Mouse (Mus musculus): ENCODE data around the gene Kifc1.
A peak's percentile ranks its signal among the peaks of the same experiment; 100 is the strongest.
"Not testable (repeated sequence)": the region's sequence is repeated elsewhere in the genome, so short reads cannot be mapped to it uniquely, and the experiment has no call there.

The Kifc1 gene

DNA sequence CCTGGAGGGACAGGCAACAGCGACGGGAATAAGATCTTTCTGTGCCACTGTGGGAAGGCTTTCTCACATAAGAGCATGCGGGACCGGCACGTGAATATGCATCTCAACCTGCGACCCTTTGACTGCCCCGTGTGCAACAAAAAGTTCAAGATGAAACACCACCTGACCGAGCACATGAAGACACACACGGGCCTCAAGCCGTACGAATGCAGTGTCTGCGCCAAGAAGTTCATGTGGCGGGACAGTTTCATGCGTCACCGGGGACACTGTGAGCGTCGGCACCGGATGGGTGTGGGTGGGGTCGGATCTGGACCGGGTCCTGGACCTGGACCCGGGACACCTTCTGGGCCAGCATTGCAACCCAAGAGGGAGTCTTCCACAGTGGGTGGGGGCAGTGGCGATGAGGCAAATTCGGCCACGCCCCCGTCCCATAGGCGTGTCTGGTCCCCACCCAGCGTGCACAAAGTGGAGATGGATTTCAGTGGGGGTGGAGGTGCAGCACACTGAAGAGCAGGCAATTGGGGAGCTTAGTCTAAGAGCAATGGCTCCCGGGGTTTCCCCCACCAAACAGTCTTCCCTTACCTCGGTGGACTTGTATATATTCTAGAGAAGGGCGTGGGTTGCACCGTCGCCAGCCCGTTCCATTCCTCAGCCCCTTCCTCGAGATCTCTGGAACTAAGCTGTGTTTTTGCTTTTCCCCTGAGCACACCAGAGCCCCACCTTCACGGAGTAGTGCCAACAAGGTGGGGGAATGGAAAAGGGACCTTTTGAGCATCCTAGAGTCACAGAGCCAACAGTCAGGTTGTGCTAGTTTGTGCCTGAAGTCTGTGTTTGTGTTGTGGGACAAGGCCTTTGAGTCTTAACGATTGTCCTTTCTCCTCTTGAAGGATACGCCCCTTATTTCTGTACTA, 28.1 kb upstream of the Kifc1 start:
- peak; percentile 51 for DNase-seq

DNA sequence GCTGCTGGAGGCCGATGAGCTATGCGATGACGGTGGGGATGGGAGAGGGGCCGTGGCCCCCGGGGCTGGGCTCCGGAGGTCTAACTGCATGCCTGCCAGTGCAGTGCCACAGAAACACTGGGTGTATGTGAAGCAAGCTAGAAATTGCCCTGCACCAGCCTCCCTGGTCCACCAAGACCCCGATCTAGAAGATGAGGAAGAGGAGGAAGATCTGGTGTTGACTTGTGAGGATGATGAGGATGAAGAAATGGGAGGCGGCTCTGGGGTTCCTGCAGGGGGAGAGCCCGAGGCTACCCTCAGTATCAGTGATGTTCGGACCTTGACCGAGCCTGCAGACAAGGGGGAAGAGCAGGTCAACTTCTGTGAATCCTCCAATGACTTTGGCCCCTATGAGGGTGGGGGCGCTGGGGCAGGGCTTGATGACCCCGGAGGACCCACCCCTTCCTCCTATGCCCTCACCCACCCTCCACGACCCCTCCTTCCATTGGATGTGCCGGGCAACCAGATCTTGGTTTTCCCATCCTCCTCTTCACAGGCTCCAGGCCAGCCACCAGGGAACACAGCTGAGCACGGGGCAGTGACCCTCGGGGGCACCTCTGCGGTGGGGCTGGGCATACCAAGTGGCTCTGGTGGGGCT, 27.3 kb upstream of the Kifc1 start:
- DNase-seq: peak; percentile 23

DNA sequence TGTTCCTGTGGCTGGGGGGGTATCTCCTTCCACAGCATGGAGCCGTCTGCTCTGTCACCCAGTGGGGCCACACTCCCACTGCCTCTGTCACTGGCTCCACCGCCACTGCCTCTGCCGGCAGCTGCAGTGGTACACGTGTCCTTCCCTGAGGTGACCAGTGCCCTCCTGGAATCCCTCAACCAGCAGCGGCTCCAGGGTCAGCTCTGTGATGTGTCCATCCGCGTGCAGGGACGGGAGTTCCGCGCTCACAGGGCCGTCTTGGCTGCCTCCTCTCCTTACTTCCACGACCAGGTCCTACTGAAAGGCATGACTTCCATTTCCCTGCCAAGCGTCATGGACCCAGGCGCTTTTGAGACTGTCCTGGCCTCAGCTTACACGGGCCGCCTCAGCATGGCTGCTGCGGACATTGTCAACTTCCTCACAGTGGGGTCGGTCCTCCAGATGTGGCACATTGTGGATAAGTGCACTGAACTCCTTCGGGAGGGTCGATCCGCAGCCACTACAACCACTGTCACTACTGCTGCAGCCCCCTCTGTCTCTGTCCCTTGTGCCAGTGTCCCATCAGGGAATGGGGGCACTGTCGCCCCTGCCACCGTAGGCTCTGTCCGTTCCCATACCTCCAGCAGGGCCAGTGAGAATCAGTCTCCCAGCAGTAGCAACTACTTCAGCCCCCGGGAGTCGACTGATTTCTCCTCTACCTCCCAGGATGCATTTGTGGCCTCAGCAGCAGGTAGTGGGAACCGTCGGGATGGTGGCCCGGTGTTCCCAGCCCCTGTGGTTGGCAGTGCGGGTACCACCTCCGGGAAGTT, 26.6 kb upstream of the Kifc1 start:
- peak; percentile 33 for DNase-seq

DNA sequence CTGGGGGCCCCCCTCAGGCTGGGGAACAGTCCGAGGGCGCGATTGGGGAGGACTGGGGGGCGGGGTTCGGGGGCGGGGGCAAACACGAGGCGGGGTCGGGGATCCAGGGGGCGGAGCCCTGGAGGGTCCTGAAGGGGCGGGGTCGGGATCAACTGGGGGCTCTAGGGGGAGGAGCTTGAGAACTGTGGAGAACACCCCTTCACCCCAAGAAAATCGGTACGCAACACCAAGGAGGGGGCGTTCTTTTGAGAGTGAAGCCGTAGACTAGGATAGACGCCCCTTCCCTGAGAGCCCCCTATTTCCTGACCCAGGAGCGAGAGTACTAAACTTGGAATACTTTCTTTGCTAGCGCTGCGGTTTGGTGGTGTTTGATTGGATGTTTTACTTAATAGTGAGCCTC, 25.8 kb upstream of the Kifc1 start:
- peak; percentile 91 for DNase-seq

DNA sequence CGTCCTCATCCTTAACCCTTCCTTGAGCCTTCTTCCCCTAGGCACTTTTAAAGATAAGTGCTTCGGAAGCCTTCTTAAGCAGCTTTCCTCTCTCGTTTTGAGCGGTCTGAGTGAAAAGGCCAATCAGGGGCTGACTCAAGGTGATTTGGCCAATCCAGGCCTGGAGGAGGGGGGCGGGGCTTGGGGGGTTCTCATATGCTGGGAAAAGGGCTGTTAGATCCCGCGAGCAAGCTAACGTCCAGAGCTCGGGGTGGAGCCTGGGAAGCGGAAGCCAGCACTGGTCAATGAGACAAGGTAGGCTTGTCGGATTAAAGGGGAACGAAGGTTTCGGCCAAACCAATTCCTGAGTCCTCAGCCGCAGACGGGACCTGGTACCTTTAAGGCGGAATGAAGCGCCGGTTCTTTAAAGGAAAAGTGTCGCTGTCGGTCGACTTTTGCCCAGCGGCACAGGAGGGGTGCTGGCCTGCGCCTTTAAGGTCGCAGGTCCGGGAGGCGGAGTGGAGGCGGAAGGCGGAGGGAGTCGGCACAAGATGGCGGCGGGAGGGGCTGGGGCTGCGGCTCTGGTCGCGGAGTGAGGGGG, 25.3 kb upstream of the Kifc1 start, which contains the start of the genes Tapbp and Zbtb22:
TSS of gene Tapbp (plus strand) at position 229 of the 580 bp plus-strand sequence.
TSS of gene Zbtb22 (plus strand) at position 234 of the 580 bp plus-strand sequence.
- peak; percentile 94 for DNase-seq

DNA sequence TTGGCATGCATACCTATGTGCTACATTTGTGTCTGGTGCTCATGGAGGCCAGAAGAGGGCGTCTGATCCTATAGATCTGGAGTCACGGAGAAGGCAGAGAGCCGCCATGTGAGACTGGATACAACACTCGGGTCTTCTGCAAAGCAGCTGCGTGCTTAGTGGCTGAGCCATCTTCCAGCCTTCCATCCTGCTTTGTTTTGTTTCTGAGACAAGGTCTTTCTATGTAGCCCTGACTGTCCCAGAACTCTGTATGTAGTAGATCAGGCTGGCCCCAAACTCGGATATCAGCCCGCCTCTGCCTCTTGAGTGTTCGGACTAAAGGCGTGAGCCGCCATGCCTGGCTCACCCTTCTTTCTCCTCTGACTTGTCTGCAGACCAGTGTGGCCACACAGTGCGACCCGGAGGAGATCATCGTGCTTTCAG, 24.5 kb upstream of the Kifc1 start:
- peak; percentile 33 for DNase-seq

DNA sequence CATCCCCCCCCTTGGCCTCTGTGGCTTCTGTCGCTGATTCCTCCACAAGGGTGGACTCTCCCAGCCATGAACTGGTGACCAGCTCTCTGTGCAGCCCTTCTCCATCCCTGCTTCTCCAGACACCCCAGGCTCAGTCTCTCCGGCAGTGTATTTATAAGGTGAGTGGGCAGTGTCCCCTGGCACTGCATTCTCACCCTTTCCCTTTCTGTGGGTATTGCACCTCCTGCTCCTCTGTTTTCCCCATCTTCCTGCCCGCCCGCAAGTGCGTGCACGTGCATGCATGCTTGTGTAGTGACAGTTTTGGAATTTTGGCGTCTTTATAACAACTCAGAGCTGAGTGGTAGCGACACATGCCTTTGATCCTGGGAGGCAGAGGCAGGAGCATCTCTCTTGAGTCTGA, 23.4 kb upstream of the Kifc1 start:
- peak; percentile 7 for DNase-seq

DNA sequence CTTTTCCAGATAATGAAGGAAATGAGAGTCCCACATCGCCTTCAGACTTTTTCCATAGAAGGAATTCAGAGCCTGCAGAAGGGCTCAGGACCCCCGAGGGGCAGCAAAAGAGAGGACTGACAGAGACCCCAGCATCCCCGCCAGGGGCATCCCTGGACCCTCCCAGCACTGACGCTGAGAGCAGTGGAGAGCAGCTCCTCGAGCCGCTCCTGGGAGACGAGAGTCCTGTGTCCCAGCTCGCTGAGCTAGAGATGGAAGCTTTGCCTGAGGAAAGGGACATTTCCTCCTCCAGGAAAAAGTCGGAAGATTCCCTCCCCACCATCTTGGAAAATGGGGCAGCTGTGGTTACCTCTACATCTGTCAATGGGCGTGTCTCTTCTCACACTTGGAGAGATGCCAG, 22.8 kb upstream of the Kifc1 start:
- no peak for DNase-seq

DNA sequence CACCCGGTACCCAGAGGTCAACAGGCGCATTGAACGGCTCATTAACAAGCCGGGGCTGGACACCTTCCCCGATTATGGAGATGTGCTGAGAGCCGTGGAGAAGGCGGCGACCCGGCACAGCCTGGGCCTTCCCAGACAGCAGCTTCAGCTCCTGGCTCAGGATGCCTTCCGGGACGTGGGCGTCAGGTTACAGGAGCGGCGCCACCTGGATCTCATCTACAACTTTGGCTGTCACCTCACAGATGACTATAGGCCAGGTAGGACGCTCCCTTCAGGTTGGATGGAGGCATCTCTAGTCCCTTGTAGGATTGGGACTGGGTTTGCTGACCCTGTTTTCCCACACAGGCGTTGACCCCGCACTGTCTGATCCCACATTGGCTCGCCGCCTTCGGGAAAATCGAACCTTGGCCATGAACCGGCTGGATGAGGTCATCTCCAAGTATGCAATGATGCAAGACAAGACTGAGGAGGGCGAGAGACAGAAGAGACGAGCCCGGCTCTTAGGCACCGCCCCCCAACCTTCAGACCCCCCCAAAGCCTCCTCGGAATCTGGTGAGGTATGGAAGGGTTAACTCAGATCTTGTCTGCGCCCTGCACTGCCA, 21.5 kb upstream of the Kifc1 start:
- DNase-seq: peak; percentile 18

DNA sequence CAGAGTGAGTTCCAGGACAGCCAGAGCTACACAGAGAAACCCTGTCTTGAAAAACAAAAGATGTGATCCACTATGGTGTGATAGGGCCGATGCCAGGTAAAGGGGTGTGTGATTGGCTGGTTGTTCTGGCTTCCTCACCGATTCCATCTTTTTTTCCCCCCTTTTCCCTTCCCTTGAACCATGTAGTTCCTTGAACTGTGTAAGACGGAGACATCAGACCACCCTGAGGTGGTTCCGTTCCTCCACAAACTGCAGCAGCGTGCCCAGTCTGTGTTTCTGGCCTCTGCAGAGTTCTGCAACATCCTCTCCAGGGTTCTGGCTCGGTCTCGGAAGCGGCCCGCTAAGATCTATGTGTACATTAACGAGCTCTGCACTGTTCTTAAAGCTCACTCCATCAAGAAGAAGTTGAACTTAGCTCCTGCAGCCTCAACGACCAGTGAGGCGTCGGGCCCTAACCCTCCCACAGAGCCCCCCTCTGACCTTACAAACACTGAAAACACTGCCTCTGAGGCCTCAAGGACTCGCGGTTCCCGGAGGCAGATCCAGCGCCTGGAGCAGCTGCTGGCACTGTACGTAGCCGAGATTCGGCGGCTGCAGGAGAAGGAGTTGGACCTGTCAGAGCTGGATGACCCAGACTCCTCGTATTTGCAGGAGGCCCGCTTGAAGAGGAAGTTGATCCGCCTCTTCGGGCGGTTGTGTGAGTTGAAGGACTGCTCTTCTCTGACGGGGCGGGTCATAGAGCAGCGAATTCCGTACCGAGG, 20.8 kb upstream of the Kifc1 start:
- no peak for DNase-seq

DNA sequence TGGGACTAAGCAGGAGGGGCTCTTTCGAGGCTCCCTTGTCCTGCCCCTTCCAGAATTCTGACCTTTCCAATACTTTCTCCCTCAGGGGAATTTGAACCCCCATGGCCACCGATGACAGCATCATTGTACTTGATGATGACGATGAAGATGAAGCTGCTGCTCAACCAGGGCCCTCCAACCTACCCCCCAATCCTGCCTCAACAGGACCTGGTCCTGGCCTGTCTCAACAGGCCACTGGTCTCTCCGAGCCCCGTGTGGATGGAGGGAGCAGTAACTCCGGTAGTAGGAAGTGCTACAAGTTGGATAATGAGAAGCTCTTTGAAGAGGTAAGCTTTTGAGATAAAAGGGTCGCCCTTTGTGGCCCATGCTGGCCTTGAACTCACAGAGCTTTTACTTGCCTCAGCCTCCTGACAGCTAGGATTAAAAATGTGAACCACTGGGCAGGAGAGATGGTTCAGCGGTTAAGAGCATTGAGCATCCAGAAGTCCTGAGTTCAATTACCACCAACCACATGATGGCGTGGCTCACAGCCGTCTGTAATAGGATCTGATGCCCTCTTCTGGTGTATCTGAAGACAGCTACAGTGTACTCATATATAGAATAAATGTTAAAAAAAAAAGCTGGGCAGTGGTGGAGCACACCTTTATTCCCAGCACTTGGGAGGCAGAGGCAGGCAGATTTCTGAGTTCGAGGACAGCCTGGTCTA, 20.0 kb upstream of the Kifc1 start:
- DNase-seq: peak; percentile 32

DNA sequence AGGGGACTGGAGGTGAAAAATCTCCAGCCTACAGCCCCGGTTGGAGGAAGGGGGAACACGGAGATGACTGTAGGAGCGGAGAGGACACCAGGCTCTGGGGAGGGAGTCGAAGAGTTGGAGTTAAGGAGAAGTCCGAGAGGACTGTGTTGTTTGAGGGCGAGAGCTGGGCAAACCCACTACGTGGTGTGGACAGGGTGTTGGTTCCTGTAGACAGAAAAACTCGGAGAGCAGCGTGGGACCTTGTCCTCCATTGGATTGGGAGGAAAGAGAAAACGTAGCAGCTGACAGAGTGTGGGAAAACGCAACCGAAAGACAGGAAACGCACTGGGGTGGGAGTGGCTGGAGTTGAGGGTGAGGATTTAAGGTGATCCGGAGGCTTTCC, 19.4 kb upstream of the Kifc1 start:
- peak; percentile 56 for DNase-seq

DNA sequence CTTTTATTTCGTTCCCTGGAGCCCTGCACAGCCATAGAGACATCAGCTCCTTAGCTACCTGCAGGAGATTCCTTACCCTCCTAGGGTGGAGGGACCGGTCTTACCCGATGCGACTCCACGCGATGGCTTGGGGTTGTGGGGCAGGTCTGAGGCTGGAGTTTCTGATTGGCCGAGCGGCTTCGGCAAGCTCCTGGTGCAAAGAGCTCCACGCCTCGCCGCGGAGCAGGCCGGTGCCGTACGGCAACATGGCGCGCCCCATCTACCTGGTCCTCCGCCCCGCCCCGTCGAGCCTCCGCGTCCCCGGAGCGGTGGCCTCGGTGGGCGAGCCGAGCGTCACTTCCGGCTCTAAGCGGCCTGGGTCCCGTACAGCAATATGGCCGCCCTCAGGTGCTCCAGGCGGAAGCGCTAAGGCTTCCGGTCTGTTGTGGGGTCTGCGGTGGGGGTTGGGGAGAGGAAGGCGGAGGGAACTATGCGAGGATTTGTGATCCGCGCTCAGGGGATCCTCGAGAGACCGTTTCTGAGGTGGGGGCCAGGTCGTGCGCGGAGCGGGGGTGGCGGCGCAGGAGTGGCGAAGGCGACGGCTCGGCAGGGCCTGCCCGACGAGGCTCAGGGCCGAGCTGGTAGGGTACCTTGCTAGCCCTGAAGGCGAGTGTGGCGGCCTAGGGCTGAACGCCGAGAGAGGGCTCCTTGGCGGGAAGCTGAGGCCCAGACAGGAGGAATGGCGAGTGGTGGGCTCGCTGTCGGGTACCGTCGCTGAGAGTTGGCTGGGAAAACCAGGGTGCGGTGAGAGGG, 18.8 kb upstream of the Kifc1 start, which contains the start of gene Daxx:
TSS of gene Daxx (plus strand) at position 338 of the 792 bp plus-strand sequence.
- DNase-seq: peak; percentile 99

DNA sequence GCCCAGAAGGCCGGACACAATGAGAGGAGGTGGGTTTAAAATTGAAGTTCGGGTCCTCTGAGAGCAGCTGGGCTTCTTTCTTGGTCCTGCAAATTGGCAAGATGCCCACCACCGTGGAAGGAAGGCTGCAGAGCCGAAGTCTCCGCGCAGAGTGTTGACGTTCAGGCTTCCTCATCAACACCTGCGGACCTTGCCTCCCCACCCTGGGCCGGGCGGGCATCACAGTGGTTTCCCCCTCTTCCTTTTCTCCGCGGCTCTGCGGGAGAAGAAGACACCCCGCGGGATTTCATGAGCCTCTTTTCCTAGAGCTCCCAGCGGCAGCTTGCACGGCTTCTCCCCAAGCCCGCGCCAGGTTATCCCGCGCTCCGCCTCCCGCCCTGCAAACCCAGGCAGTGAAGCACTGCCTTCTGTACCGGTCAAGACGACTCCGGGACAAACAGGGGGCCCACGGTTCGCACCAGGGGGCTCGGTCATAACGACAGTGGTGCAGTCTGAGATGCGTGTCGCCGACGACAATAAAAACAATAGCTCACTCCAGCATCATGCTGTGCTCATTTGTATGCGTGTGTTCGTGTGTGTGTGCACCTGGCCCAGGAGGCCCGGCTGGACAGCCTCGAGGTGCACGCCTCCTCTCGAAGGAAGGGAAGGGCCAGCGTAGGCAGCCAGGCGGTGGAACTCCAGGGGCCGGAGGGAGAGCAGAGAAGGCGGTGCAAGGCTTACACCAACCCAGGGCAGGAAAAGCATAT, 18.0 kb upstream of the Kifc1 start:
- peak; percentile 65 for DNase-seq

DNA sequence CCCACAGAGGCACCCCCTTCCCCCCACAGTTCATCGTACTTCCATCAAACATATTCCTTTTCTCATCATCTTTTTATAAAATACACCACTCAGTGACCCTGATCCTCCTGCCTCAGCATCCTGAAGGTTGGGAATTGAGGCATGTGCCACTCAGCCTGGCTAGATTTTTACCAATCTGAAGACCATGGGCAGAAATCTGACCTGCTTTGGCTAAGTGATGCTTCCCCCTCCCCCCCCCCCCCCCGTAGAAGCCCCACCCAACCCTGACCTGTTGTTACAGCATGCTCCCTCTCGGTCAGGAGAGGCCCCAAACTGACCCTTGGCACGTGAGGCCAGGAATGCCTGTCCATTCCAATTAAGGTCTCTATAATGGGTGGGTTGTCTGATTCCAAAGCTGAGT, 14.4 kb upstream of the Kifc1 start, which contains the start of gene Platr17:
TSS of gene Platr17 (plus strand) at position 301 of the 400 bp plus-strand sequence.
- DNase-seq: not testable (repeated sequence)

DNA sequence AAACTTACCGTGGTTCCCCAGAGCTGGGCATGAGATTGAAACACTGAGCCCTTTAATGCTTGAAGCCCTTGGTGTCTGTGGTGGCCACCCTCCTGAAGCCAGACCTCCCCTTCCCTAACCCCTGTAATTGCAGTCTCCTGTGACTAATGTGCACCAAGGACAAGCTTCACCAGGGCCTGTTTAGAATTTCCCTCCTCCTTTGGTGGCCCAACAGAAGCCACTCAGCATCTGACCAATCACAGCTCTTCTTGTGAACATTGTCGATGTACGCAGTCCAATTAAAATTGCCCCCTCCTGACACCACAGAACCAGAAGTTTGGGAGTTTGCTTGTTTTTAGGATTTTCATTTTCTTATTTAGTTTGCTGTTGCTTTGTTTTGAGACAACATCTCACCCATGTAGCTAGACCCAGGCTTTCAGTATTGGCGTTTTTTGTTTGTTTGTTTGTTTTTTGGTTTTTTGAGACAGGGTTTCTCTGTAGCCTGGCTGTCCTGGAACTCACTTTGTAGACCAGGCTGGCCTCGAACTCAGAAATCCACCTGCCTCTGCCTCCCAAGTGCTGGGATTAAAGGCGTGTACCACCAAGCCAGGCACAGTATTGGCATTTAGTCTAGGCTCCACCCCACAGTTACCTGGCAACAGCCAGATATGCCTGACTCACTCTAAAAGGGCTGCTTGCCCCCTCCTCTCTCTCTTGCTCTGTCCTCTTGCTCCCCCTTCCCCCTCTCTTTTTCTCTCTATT, 13.6 kb upstream of the Kifc1 start:
- not testable (repeated sequence) for DNase-seq

DNA sequence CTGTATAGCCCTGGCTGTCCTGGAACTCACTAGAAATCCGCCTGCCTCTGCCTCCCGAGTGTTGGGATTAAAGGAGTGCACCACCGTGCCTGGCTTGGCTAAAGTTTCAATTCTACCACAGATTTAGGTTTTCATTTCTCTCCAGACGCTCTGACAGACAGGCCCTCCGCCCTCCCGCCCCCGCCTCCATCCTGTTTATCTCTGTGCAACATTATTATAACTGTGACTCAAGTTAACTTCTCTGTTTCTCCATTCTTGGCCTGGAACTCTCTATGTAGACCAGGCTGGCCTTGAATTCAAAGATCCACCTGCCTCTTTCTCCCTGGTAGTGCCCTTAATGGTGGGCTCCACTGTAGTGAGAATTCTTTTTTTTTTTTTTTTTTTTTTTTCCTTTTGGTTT, 12.0 kb upstream of the Kifc1 start:
- DNase-seq: no peak

DNA sequence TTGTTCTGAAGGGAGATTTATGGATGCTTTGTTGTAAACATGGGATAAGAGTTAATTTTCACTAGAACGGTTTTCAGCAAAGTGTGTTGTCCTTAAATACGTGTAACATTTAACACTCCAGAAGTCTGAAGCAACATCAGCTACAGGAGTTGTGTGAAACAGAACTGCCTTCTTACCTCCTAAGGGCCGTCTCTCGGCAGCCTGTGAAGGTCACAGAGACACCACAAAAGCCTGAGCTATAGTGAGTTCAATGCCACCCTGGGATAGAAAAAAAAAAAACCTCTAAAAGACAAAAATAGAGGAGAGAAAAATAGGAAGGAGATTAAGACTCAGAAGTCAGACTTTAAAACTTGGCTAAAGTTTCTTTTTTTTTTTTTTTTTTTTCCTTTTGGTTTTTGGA, 11.6 kb upstream of the Kifc1 start:
- DNase-seq: no peak

All from thymus, postnatal 4 days (tissue).